Mouse (Mus musculus): ENCODE measurements around the gene Fam228b. TPM values are rescaled to one million over a fixed set of nuclear protein-coding genes. Genes with fewer than 3 reads are reported as not detected.
"Not testable (repeated sequence)": the region's sequence is repeated elsewhere in the genome, so short reads cannot be mapped to it uniquely, and the experiment has no call there.

Gene Fam228b
- polyA plus RNA-seq, 1 experiment from 2014 or later = 1.0 TPM

- Histone ChIP-seq H3K9ac (ENCODE audit: low read length) (no peak overlapping the region), H3K4me1 (replicated peaks; ENCODE audit: control insufficient read depth, insufficient read depth) (no peaks in the 10 kb centered on the region), H3K27ac (replicated peaks) (no peak overlapping the region), H3K36me3 (ENCODE audit: control insufficient read depth, insufficient read depth, low read length) (no peaks in the 10 kb centered on the region), H3K4me3 (ENCODE audit: low read depth, low read length) (no peak overlapping the region), H3K27me3 (ENCODE audit: control insufficient read depth, insufficient read depth, low read length) (no peaks in the 10 kb centered on the region), H3K9me3 (ENCODE audit: control insufficient read depth, low read length) (no peaks in the 10 kb centered on the region), H3K4me2 (replicated peaks; ENCODE audit: low read depth) (no peak overlapping the region)
- ATAC-seq (ENCODE audit: low FRiP score, low TSS enrichment) (no peak), DNase-seq (ENCODE audit: low spot score) (no peak)
- TF ChIP-seq EP300 (optimal IDR thresholded peaks at IDR 0.05) = no peak
- TF ChIP-seq CTCF (IDR thresholded peaks at IDR 0.05; ENCODE audit: low read depth) = no peak
- WGBS = 57% methylated on average over 1 of the region's 1 CpGs
Observed at GRCm38 (mm10) chr12:4757060-4757459, 12.0 kb downstream of the Fam228b start.

- H3K27ac ChIP-seq (replicated peaks); H3K9me3 ChIP-seq (ENCODE audit: control insufficient read depth, low read length); H3K4me1 ChIP-seq (replicated peaks; ENCODE audit: control insufficient read depth, insufficient read depth); H3K9ac ChIP-seq (ENCODE audit: low read length); ATAC-seq (ENCODE audit: low FRiP score, low TSS enrichment); H3K27me3 ChIP-seq (ENCODE audit: control insufficient read depth, insufficient read depth, low read length); H3K4me2 ChIP-seq (replicated peaks; ENCODE audit: low read depth); H3K36me3 ChIP-seq (ENCODE audit: control insufficient read depth, insufficient read depth, low read length); H3K4me3 ChIP-seq (ENCODE audit: low read depth, low read length); DNase-seq (ENCODE audit: low spot score): not testable (repeated sequence)
- 91% methylated on average over 4 of the region's 4 CpGs for WGBS
Observed at GRCm38 (mm10) chr12:4754451-4754850, 14.6 kb downstream of the Fam228b start.

GRCm38 (mm10) chr12:4744486-4744885 is 24.6 kb downstream of the Fam228b start:
- no peak for DNase-seq (ENCODE audit: low spot score)
- WGBS = 82% methylated on average over 10 of the region's 10 CpGs
- Histone ChIP-seq H3K4me3 (ENCODE audit: low read depth, low read length) (no peak overlapping the region), H3K4me1 (replicated peaks; ENCODE audit: control insufficient read depth, insufficient read depth) (no peaks in the 10 kb centered on the region), H3K9me3 (ENCODE audit: control insufficient read depth, low read length) (no peaks in the 10 kb centered on the region), H3K36me3 (ENCODE audit: control insufficient read depth, insufficient read depth, low read length) (no peaks in the 10 kb centered on the region), H3K27ac (replicated peaks) (no peak overlapping the region), H3K4me2 (replicated peaks; ENCODE audit: low read depth) (no peak overlapping the region), H3K9ac (ENCODE audit: low read length) (no peak overlapping the region), H3K27me3 (ENCODE audit: control insufficient read depth, insufficient read depth, low read length) (no peaks in the 10 kb centered on the region)
- no peak for ATAC-seq (ENCODE audit: low FRiP score, low TSS enrichment)
- TF ChIP-seq CTCF (IDR thresholded peaks at IDR 0.05; ENCODE audit: low read depth) (no peak), EP300 (optimal IDR thresholded peaks at IDR 0.05) (no peak)

GRCm38 (mm10) chr12:4742183-4742582 is 26.9 kb downstream of the Fam228b start:
- DNase-seq (ENCODE audit: low spot score) (no peak), ATAC-seq (ENCODE audit: low FRiP score, low TSS enrichment) (no peak)
- WGBS = 88% methylated on average over 3 of the region's 3 CpGs
- Histone ChIP-seq H3K4me3 (ENCODE audit: low read depth, low read length) (no peak overlapping the region), H3K27me3 (ENCODE audit: control insufficient read depth, insufficient read depth, low read length) (no peaks in the 10 kb centered on the region), H3K27ac (replicated peaks) (no peak overlapping the region), H3K9ac (ENCODE audit: low read length) (no peak overlapping the region), H3K4me2 (replicated peaks; ENCODE audit: low read depth) (no peak overlapping the region), H3K36me3 (ENCODE audit: control insufficient read depth, insufficient read depth, low read length) (no peaks in the 10 kb centered on the region), H3K4me1 (replicated peaks; ENCODE audit: control insufficient read depth, insufficient read depth) (no peaks in the 10 kb centered on the region), H3K9me3 (ENCODE audit: control insufficient read depth, low read length) (no peaks in the 10 kb centered on the region)
- TF ChIP-seq CTCF (IDR thresholded peaks at IDR 0.05; ENCODE audit: low read depth) = peak; percentile 33; the same call in 1 of the 2 replicates
- TF ChIP-seq EP300 (optimal IDR thresholded peaks at IDR 0.05) = no peak

- H3K4me1 ChIP-seq (replicated peaks; ENCODE audit: control insufficient read depth, insufficient read depth) = no peaks in the 10 kb centered on the region
- WGBS = 75% methylated on average over 7 of the region's 7 CpGs
- DNase-seq (ENCODE audit: low spot score) = no peak
- H3K4me2 ChIP-seq (replicated peaks; ENCODE audit: low read depth) = no peak overlapping the region
- no peak overlapping the region for H3K9ac ChIP-seq (ENCODE audit: low read length)
- no peak overlapping the region for H3K4me3 ChIP-seq (ENCODE audit: low read depth, low read length)
- TF ChIP-seq CTCF (IDR thresholded peaks at IDR 0.05; ENCODE audit: low read depth) = no peak
- no peak for TF ChIP-seq EP300 (optimal IDR thresholded peaks at IDR 0.05)
- H3K27ac ChIP-seq (replicated peaks) = no peak overlapping the region
- no peaks in the 10 kb centered on the region for H3K9me3 ChIP-seq (ENCODE audit: control insufficient read depth, low read length)
- no peaks in the 10 kb centered on the region for H3K36me3 ChIP-seq (ENCODE audit: control insufficient read depth, insufficient read depth, low read length)
- no peaks in the 10 kb centered on the region for H3K27me3 ChIP-seq (ENCODE audit: control insufficient read depth, insufficient read depth, low read length)
- ATAC-seq (ENCODE audit: low FRiP score, low TSS enrichment) = no peak
Observed at GRCm38 (mm10) chr12:4740823-4741222, 28.2 kb downstream of the Fam228b start.

- ATAC-seq (ENCODE audit: low FRiP score, low TSS enrichment) = no peak
Observed at GRCm38 (mm10) chr12:4738031-4738576, 31.0 kb downstream of the Fam228b start, which contains the start of gene Fam228a. Gene Fam228a, minus strand, starts transcription at chr12:4738430.

More at GRCm38 (mm10) chr12:4738031-4738576, 31.0 kb downstream of the Fam228b start, which contains the start of gene Fam228a:
- Histone ChIP-seq H3K4me1 (replicated peaks; ENCODE audit: control insufficient read depth, insufficient read depth) (no peaks in the 10 kb centered on the region), H3K27me3 (ENCODE audit: control insufficient read depth, insufficient read depth, low read length) (no peaks in the 10 kb centered on the region), H3K27ac (replicated peaks) (no peak within 1 kb of the TSS), H3K4me3 (ENCODE audit: low read depth, low read length) (no peak within 1 kb of the TSS), H3K4me2 (replicated peaks; ENCODE audit: low read depth) (no peak within 1 kb of the TSS), H3K9me3 (ENCODE audit: control insufficient read depth, low read length) (no peaks in the 10 kb centered on the region), H3K9ac (ENCODE audit: low read length) (no peak within 1 kb of the TSS), H3K36me3 (ENCODE audit: control insufficient read depth, insufficient read depth, low read length) (no peaks in the 10 kb centered on the region)
- WGBS = 92% methylated on average over 18 of the region's 18 CpGs
- TF ChIP-seq CTCF (IDR thresholded peaks at IDR 0.05; ENCODE audit: low read depth) = no peak
- TF ChIP-seq EP300 (optimal IDR thresholded peaks at IDR 0.05) = no peak
- DNase-seq (ENCODE audit: low spot score) = no peak
